Mouse (Mus musculus): ENCODE data around the gene Tmem26.

DNA sequence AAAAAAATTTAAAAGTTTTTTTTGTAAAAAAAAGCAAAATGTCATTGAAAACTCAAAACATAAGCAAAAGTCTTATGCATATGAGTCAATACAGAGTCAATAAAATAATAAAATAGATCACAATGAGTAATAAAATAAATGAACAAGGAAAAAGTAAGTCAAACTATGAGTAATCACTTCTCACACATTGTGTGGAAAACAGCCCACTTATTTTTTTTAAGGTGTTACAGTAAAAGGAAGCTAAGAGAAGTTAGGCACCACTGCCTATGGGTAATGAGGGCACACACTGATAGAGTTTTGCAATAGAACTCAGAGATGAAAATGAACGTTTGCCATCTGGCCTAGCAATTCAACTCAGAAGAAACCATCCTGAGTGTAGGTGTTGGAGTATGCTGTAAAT, 61.0 kb downstream of the Tmem26 start:
- no peak for TF ChIP-seq CTCF (IDR thresholded peaks at IDR 0.05; ENCODE audit: extremely low read depth, insufficient read length, insufficient replicate concordance, low read depth, low read length)
- TF ChIP-seq POLR2A (IDR thresholded peaks at IDR 0.05; ENCODE audit: low read depth, low read length) = no peak

All from small intestine, adult 2 months (tissue).